Mouse (Mus musculus): ENCODE data around the gene Fmo1. TPM values are rescaled to one million over a fixed set of nuclear protein-coding genes. Genes with fewer than 3 reads are reported as not detected.

Gene Fmo1
- total RNA-seq, 2 experiments from 2014 or later = 11.4 to 16.4 TPM

DNA sequence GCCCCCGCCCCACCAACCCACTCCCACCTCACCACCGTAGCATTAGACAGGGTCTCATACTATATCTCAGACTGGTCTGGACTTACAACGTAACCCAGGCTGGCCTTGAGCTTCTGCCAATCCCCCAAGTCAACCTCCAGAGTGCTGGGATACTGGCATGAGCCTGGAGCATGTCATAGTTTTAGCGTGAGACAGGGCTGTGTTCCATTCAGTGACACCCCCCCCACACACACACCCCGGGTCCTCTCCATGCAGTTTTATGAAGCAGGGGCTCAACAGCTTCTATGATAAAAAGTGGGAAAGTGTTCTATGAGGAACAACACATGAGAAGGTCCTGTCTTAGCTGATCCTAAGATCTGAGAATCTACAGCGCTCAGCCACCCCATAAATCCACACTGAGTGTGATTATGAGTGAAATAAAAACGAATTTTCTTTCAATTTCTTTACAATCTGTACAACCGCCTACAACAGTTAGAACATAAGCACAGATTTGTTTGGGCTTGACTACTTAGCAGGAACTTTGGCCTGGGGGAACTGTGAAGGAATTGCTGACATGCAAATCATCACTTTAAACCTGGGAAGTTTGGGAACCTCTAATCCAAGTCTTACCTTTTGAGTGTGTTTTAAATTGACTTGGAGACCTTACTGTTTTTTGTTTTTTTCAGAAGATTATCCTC lies 1.5 kb downstream of the Fmo1 start:
- no peak for DNase-seq (ENCODE audit: low spot score in 2 of 2)
- intact Hi-C loops (cut with DNase I) = no loop called here

DNA sequence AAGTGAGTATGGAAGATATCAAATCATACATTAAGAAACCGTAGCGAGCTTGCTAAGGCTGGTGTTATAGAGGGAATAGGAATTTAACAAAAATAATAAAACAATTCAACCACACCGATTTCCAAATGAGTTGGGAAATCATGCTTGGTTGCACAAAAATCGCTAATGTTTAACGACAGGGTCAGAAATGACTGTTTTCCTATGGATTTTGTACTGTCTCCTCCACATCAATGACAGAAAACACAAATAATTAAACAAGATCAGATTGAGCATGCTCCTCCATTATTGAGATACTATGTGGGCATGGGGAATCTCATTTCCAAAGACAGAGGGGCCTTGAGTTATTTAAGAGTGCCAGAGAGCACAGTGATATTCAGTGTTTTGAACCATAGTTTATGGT lies 2.1 kb downstream of the Fmo1 start:
- intact Hi-C loops (cut with DNase I) = no loop called here

DNA sequence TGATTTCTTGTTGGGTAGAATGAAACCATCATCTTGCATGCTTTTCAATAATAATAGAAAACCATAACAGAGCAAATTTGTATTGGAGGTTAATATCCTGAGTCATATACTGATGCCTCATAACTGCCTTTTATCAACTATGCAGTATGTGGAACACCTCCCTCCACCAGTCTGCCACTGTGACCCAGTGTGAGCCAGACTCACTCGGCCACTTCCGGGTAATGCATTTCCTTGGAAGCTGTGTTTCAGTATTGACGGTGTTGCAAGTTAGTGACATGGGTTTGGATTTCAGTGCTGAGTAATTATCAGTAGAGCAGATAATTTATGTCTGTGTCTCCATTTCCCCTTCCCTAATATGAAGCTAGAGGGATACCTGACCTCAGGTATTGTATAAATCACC lies 2.8 kb downstream of the Fmo1 start:
- intact Hi-C loops (cut with DNase I) = no loop called here
- no peak for DNase-seq (ENCODE audit: low spot score in 2 of 2)

More for the DNA sequence above, 2.1 kb downstream of the Fmo1 start:
- DNase-seq (ENCODE audit: low spot score in 2 of 2) = no peak

DNA sequence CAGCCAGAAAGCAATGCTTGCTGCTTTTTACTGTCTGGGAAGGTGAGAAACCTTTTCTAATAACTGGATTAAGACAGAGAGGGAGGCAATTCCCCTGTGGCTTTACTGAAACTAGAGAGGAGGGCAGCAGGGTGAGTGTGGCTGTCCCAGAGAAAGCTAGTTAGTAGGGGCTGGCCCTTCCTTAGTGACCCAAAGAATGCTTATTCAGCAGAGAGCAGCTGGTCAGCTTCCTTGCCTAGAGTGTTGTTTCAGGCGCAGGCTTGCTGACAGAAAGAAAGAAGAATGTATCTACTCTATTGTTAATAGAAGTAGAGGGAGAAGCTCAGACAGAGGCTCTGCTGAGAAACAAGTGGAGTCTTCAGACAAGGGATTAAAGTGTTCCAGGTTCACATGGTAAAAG lies 4.1 kb downstream of the Fmo1 start:
- intact Hi-C loops (cut with DNase I) = no loop called here
- DNase-seq (ENCODE audit: low spot score in 2 of 2) = no peak

DNA sequence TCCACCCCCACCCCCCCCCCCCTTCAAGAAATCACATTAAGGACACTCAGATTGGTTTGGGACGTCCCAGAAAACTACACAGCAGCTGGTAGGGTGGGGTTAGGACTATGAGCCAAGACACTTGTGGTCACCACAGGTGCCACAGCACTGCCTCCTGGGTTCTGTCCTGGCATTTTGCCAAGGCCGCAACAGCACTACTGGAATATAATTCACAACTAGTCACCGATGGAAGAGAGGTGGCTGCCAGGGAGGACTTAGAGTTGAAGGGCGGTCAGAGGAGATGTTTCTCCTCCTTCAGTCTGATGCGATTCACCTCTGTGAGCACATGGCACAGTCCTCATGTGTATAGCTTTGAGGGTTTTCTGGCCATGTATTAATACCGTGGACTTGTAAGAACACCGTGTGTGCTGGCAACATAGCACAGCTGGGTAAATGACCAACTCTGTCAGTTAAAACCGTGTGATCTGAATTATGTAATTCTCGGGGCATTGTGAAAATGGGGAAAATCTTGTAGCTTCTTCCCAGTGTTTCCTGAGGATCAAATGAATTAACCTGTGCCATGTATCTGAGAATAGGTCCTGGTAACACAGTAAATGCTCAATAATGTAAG lies 6.3 kb downstream of the Fmo1 start:
- DNase-seq (ENCODE audit: low spot score in 2 of 2) = no peak
- intact Hi-C loops (cut with DNase I) = no loop called here

DNA sequence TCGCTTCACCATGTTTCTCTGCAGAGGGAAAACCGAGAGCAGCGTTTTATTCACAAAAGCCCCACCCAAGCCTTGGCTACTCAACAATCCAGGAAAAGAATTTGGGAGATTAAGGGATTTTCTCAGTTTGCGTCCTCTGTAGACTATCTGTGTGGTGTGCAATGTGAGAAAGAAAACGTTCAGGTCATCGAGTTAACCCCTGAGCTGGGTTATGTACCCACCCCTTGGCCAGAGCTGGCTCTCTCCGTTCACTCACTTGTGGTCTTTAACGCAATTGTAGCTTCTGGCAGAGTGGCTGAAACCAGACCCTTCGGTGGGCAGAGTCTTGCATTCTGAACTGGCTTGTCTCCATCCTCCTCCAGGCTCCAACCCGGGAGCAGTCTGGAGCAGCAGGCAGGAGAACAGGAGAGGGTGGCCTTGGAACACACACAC lies 6.8 kb downstream of the Fmo1 start:
- intact Hi-C loops (cut with DNase I) = no loop called here
- DNase-seq (ENCODE audit: low spot score in 2 of 2) = no peak

DNA sequence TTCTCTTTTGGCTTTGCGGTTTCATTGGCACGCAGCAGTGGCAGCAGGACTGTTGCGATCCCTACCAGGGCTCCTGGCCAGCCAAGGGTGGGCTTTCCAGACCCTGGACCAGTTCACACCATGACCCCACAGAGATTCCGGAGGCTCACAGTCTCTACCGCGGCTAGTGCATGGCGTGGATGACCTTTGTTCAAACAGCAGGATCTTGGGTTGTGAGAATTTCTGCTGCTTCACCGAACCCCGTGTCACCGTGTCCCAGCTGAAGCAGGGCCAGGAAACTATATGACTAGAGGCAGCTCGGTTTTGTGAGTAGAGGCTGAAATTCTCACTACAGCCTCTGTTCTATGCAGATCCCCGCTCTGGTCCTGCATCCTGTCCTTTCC lies 7.7 kb downstream of the Fmo1 start:
- intact Hi-C loops (cut with DNase I) = no loop called here
- no peak for DNase-seq (ENCODE audit: low spot score in 2 of 2)

DNA sequence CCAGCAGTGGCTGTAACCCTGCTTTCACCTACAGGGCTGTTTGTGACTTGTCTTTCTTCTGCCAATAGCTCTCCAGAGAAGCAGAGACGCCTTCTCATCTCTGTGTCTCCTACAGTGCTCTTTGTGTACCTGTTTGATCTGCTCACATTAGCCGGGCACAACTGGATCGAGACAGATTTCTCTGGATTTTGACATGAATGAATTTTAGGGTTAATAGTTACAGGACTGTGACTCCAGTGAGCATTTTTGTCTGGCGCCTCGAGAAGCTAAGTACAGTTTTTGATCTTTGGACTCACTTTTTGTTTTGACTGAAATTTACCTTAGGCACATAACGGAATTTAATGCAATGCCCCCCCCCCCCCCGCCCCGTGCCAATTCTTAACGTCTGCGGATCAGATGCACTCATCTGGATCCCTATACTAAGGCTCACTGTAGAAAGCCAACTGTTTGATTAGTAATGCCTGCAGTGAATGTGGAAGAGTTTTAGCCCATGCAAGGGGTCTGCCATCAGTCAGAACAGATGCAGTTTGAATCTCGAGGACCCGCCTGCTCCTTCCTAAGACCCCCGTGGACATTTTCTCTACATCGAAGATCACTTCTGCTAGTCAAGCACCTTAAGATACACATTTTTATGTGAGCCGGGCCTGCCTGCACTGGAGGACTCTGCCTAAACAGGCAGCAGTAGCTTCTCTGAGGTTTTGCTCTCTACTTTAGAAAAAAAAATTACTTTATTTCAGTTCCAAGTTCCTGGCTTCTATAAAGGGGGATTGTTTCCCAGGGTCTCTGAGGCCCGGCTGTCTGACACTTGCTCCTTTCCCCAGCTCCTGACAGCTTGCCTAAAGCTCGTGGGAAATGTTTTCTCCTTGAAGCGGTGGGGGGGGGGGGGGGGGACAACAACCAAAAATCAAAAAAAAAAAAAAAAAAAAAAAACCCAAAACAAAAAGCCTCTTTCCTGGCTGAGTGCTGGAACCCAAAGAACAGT lies 8.4 kb downstream of the Fmo1 start:
- intact Hi-C loops (cut with DNase I) = no loop called here
- no peak for DNase-seq (ENCODE audit: low spot score in 2 of 2)

DNA sequence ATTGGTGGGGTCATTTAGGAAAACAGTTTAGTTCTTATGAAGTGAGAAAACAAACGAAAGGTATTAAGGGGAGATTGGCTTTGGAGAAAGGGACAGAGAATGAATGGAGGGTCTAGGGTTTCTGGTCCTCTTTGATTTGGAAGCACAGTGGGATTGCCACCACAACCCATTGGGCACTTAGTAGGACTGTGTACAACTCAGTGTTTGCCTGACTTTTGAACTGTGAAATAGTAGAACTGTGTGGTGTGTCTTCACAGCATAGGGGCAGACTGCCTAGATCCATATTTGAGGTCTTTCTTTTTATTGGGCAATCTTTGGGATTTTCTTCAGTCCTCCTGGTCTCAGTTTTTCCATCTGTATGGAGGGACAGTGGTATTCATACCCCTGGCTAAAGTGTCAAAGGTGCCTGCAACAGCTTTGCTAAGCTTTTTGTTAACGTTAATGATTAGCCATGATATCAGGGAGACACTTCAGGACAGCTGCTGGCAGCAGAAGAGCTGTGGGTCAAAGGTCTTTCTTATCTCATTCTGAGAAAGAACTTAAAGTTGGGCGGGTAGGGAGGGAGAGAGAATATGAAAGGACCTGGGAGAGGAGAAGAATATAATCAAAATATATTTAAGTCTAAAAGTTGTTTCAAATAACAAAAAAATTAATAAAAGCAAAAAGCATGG lies 12.5 kb downstream of the Fmo1 start:
- intact Hi-C loops (cut with DNase I) = no loop called here
- no peak for DNase-seq (ENCODE audit: low spot score in 2 of 2)

DNA sequence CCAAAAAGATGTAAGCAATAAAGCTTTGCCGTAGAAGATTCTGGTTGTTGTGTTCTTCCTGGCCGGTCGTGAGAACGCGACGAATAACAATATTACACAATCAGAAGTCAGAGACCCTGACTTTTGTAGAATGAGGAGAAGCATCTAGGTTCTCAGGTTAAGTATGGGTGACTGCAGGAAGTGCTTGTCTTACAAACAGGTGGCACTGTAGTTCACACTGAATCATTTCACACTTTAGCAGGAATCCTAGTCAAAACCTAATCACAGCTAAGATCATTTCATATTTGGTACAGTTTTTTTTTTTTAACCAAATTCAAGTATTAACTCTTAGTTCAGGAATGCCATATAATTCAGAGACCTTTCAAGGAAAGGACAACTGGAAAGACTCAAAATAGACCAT lies 18.9 kb downstream of the Fmo1 start:
- DNase-seq (ENCODE audit: low spot score in 2 of 2) = no peak
- intact Hi-C loops (cut with DNase I) = no loop called here

DNA sequence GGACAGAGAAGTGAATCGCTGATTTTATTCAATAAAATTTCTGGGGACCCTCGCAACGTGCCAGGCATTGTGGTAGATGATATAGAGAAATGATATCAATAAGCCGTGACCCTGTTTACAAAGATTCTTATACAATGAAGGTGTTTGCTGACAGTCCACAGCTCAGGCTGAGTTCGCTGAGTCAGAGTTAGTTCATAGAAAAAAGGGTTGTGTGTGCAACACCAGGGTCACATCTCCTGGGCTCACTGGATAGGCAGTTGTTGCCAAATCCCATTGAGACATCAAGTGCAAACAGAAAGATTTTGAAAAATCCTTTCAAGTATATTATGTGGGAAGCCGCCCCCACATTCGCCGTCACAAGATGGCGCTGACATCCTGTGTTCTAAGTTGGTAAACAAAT lies 26.2 kb downstream of the Fmo1 start:
- intact Hi-C loops (cut with DNase I) = no loop called here
- DNase-seq (ENCODE audit: low spot score in 2 of 2) = no peak

DNA sequence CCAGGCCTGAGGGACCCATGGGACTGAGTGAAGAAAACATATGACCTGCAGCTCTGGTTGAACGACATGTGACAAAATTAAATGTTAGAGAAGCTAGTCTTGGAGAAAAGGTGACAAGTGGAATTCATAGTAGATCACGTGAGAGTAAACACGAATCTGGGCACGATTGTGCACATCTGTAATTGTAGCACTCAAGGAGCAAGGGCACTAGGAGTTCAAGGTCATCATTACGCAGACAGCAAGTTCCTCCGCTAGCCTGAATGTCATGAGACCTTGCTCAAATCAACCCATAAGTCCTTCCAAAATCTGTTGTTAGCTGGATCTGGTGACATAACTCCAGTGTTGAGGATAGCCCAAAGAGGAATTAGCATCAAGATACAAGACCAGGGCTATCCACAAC lies 27.4 kb downstream of the Fmo1 start:
- intact Hi-C loops (cut with DNase I) = no loop called here
- no peak for DNase-seq (ENCODE audit: low spot score in 2 of 2)

DNA sequence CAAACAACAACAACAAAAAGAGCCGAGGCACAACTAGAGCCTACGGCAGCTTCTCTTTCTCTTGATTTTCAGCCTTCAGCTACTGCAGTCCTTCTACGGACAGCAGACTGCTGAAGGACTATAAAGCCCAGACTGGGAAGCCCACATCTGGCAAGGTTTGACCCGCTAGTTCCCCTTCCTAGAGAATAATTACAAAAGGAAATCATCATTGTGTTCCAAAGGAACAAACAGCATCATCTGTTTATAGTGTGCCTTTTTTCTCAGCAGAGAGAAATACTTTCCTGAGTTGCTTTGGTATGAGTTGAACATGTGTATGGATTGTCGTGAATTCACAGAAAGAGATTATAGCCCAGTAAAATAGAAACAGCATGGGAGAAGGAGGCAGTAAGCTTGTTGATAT lies 32.1 kb downstream of the Fmo1 start:
- DNase-seq (ENCODE audit: low spot score in 2 of 2) = no peak
- intact Hi-C loops (cut with DNase I) = no loop called here

DNA sequence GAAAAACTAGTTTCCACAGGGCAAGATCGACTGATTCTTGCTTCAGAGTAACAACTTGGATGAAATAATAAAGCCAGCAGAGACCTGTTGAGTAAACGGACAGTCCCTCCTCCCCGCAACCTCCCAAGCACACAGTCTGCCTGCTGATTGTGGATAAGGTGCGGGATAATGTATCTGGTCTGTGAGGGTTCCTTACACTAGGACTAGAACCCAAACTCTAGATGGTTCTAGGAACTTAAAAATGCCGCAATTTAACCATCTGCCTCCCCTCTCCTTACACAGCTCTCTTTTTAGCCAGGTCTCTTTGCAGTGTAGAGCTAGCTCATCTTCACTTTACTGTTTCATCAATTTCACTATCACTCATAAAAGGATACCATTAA lies 33.8 kb downstream of the Fmo1 start:
- intact Hi-C loops (cut with DNase I) = no loop called here
- no peak for DNase-seq (ENCODE audit: low spot score in 2 of 2)

DNA sequence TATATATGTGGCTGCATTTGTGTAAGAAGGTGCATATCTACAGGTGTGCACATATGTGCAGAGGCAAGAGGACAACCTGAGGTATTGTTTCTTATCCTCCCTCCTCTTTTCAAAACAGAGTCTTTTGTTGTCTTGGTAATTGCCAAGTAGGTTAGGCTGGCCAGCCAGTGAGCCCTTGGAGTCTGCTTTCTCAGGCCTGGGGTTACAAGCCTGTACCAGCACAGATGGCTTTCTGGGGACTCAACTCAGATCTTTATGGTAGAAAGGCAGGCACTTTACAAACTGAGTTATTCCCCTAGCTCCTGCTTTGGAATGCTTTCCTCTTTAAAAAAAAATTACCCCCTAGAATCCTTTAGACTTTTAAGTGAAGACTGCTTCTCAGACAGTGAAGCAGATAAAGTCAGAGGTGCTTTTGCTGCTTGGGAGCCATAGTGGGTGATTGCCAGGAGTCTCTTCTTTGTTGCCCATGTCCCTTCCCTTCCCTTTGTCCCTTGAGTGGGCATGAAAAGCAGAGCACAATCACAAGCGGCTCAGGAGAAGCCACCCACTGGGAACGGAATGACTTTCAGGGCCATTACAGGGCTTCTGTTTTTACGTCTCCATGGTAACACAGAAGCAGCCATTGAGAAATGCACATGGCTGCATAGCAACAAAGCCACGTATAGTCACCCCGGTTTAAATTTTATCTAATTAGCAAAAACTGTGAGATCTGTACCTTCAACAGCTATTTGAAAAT lies 34.4 kb downstream of the Fmo1 start:
- DNase-seq (ENCODE audit: low spot score in 2 of 2) = peak in 1 of 2 experiments; percentile 23
- intact Hi-C loops (cut with DNase I) = no loop called here

DNA sequence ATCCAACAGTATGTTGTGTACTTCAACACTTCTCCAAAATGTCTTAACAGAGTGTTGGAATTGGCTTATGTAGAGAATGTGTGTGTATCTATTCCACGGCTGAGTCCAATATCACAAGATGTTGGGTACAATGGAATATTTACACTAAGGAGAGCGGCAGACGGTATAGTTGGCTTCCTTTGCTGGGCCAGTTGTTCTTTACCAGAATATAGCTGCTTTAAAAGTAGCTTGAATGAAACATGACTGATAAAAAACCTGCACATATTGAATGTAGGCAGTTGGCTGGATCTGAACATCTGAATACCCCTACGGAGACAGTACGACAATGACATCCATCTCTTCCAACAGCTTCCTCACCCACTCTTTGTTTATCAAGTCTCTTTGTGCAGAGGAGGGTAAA lies 47.1 kb downstream of the Fmo1 start:
- peak; percentile 12 to 66 for DNase-seq (ENCODE audit: low spot score in 2 of 2)
- intact Hi-C loops (cut with DNase I) = loop anchor here (5.0 kb wide), 1 partner anchor 253 kb away; no protein-coding TSS in a partner anchor

DNA sequence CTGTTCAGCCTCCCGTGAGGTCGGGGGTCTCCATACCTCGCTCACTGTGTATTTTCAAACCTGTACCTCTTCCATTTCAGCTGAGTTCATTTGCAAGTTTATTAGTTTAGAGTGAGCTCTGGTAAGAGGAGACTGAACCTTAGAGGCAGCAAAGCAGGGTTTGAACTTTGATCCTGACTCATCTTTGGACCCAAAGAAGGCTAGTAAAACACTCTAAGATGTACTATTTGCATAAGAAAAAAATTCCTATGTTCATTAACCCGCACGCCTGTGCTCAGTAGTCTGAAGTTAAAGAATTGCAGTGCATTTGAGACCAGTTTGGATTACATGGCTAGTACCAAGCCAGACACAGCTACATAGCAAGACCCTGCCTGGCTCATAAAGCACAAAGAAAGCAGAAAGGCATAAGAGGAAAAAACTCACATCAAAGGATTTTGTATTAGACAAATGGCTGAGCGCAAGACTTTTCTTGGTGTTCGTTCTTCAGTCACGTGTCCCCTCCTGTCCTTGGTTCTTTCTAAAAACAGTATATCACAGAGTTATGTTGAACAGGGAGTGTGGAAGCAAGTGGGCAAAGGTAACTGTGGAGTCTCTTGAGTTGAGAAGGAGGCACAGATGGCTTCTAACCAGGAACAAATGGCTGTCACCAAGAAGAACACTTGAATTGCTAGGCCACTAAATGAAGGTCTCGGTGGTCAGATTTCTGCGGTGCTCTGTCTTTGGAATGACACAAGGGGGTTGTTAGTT lies 50.9 kb downstream of the Fmo1 start:
- no peak for DNase-seq (ENCODE audit: low spot score in 2 of 2)
- intact Hi-C loops (cut with DNase I) = loop anchor here (5.0 kb wide), 1 partner anchor 257 kb away; no protein-coding TSS in a partner anchor

DNA sequence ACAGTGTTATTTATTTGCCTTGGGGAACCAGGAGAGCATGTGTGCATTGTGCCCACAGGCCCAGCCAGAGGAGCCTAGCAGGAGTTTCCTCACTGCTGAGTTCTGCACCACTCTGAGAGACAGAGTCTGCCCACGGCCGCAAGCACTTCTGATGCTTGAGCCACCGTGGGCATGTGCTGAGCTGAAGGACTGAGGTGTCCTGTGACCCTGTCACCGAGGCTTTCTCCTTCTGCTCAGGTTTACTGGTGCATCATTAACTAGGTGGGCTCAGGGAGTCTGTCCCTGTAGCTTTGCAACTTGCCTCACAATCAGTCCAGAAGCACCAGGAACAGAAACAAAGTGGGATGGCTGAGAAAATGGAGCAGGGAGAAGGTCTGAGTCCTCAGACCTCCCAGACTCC lies 51.5 kb downstream of the Fmo1 start:
- intact Hi-C loops (cut with DNase I) = loop anchor here (5.0 kb wide), 2 partner anchors 242 to 257 kb away; no protein-coding TSS in a partner anchor
- DNase-seq (ENCODE audit: low spot score in 2 of 2) = no peak

DNA sequence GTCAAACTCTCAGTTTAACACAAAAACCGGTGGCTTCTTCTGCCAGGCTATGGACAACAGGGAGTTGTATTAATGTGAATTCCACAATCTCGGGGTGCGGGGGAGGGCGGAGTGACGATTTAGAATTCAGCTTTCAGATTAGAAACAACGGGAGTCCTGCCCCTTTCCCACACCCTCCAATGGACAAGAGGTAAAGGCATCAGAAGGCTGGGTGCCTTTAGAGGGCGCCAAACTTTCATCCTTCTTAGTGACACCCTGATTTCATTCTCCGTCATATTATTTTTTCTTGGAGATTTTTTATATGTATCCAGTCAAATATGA lies 52.6 kb downstream of the Fmo1 start, which contains the start of gene Fmo4:
Fmo4 (minus strand) TSS at position 137 of the 321 bp plus-strand sequence.
- DNase-seq (ENCODE audit: low spot score in 2 of 2) = peak; percentile 13 to 17

More for the DNA sequence above, 52.6 kb downstream of the Fmo1 start, which contains the start of gene Fmo4:
- intact Hi-C loops (cut with DNase I) = loop anchor here (5.0 kb wide), 1 partner anchor 244 kb away; no protein-coding TSS in a partner anchor

Data from left cerebral cortex, postnatal 25 days (tissue).